Mouse (Mus musculus) embryonic fibroblast, embryonic 13.5 days (primary cell): ENCODE data around the gene Mib2.

Source experiments
- CTCF ChIP-seq: IDR thresholded peaks from 2 replicates; pipeline ENCODE4 v1.5.1; 2011; ENCODE audit warnings: mild to moderate bottlenecking, control low read depth, low read length, moderate library complexity, borderline replicate concordance; ENCODE audit not compliant: insufficient read depth
- POLR2A ChIP-seq: IDR thresholded peaks from 2 replicates; pipeline ENCODE4 v1.6.1; 2011; ENCODE audit warnings: low read depth, mild to moderate bottlenecking, control low read depth, low read length, moderate library complexity

DNA sequence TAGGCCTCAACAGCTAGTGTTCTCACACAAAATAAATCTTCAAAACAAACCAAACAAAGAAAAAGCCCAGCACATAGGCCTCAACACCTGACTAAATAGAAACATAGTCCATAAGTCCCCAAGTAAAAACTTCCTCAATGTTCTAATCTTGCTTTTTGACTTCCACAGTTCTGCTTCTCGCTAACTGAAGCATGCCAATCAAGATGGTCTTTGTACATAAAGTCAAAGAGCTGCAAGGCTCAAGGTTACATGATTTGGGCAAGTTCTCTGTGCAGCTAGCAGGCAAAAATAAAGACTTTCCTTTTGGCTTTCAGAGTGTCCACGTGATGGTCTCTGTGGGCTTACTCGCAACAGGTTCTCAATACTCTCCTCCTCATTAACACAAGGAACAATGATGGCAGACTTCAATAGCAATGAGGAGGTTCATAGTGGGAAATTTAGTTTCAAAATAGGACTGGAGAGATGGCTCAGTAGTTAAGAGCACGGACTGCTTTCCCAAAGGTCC lies 34.5 kb upstream of the Mib2 start:
- TF ChIP-seq POLR2A: no peak
- TF ChIP-seq CTCF: no peak
